Mouse (Mus musculus): ENCODE results near the gene Abcg4. TPM values are rescaled to one million over a fixed set of nuclear protein-coding genes. Genes with fewer than 3 reads are reported as not detected.
"Not testable (repeated sequence)": the region's sequence is repeated elsewhere in the genome, so short reads cannot be mapped to it uniquely, and the experiment has no call there.

The Abcg4 gene
- polyA plus RNA-seq, 1 experiment from 2014 or later: 17.9 TPM

GRCm38 (mm10) chr9:44332918-44333638 lies 44.7 kb upstream of the Abcg4 start:
- Histone ChIP-seq H3K4me3 (ENCODE audit: low read depth, low read length) (peak overlapping the region; percentile 59), H3K4me2 (ENCODE audit: low read depth, low read length) (peak overlapping the region; percentile 61), H3K9me3 (replicated peaks; ENCODE audit: control insufficient read depth, low read length) (no peaks in the 10 kb centered on the region), H3K9ac (ENCODE audit: low read depth, low read length) (peak overlapping the region; percentile 52), H3K27me3 (ENCODE audit: control insufficient read depth, insufficient read depth, low read depth, low read length) (no peaks in the 10 kb centered on the region), H3K36me3 (ENCODE audit: control insufficient read depth, insufficient read depth) (peaks cover 54% of the 10 kb centered on the region), H3K4me1 (ENCODE audit: control insufficient read depth, low read depth, low read length) (peaks cover 28% of the 10 kb centered on the region), H3K27ac (ENCODE audit: low read length) (peak overlapping the region; percentile 88)
- WGBS (ENCODE audit: insufficient replicate concordance): 93% methylated on average over 13 of the region's 13 CpGs
- ATAC-seq (ENCODE audit: low read depth): no peak

GRCm38 (mm10) chr9:44330736-44331135 lies 42.3 kb upstream of the Abcg4 start:
- no peaks in the 10 kb centered on the region for H3K27me3 ChIP-seq (ENCODE audit: control insufficient read depth, insufficient read depth, low read depth, low read length)
- ATAC-seq (ENCODE audit: low read depth): no peak
- H3K36me3 ChIP-seq (ENCODE audit: control insufficient read depth, insufficient read depth): peaks cover 35% of the 10 kb centered on the region
- no peak overlapping the region for H3K4me2 ChIP-seq (ENCODE audit: low read depth, low read length)
- WGBS (ENCODE audit: insufficient replicate concordance): 81% methylated on average over 6 of the region's 6 CpGs
- H3K9me3 ChIP-seq (replicated peaks; ENCODE audit: control insufficient read depth, low read length): no peaks in the 10 kb centered on the region
- H3K4me3 ChIP-seq (ENCODE audit: low read depth, low read length): no peak overlapping the region
- H3K27ac ChIP-seq (ENCODE audit: low read length): no peak overlapping the region
- no peak overlapping the region for H3K9ac ChIP-seq (ENCODE audit: low read depth, low read length)
- H3K4me1 ChIP-seq (ENCODE audit: control insufficient read depth, low read depth, low read length): peaks cover 28% of the 10 kb centered on the region

- H3K4me1 ChIP-seq (ENCODE audit: control insufficient read depth, low read depth, low read length): peaks cover 19% of the 10 kb centered on the region
- H3K27me3 ChIP-seq (ENCODE audit: control insufficient read depth, insufficient read depth, low read depth, low read length): no peaks in the 10 kb centered on the region
- H3K4me2 ChIP-seq (ENCODE audit: low read depth, low read length): peak overlapping the region; percentile 84
- H3K9me3 ChIP-seq (replicated peaks; ENCODE audit: control insufficient read depth, low read length): no peaks in the 10 kb centered on the region
- 0 out of 2 replicates have a peak overlapping the region, but pooled peaks have one; percentile 4 for H3K27ac ChIP-seq (ENCODE audit: low read length)
- peak overlapping the region; percentile 72 for H3K4me3 ChIP-seq (ENCODE audit: low read depth, low read length)
- WGBS (ENCODE audit: insufficient replicate concordance): 86% methylated on average over 5 of the region's 5 CpGs
- no peak for ATAC-seq (ENCODE audit: low read depth)
- peaks cover 21% of the 10 kb centered on the region for H3K36me3 ChIP-seq (ENCODE audit: control insufficient read depth, insufficient read depth)
- peak overlapping the region; percentile 86; the same call in 1 of the 2 replicates for H3K9ac ChIP-seq (ENCODE audit: low read depth, low read length)
These were observed 39.5 kb upstream of the Abcg4 start for GRCm38 (mm10) chr9:44327926-44328325.

GRCm38 (mm10) chr9:44327064-44327711 lies 38.8 kb upstream of the Abcg4 start:
- Histone ChIP-seq H3K27me3 (ENCODE audit: control insufficient read depth, insufficient read depth, low read depth, low read length) (no peaks in the 10 kb centered on the region), H3K9me3 (replicated peaks; ENCODE audit: control insufficient read depth, low read length) (no peaks in the 10 kb centered on the region), H3K36me3 (ENCODE audit: control insufficient read depth, insufficient read depth) (peaks cover 16% of the 10 kb centered on the region), H3K4me1 (ENCODE audit: control insufficient read depth, low read depth, low read length) (peaks cover 18% of the 10 kb centered on the region), H3K4me2 (ENCODE audit: low read depth, low read length) (peak overlapping the region; percentile 84), H3K27ac (ENCODE audit: low read length) (peak overlapping the region; percentile 73), H3K9ac (ENCODE audit: low read depth, low read length) (peak overlapping the region; percentile 86), H3K4me3 (ENCODE audit: low read depth, low read length) (peak overlapping the region; percentile 72)
- under 1% methylated on average over 22 of the region's 22 CpGs for WGBS (ENCODE audit: insufficient replicate concordance)
- peak; percentile 37 for ATAC-seq (ENCODE audit: low read depth)

GRCm38 (mm10) chr9:44326371-44327063 lies 38.1 kb upstream of the Abcg4 start:
- 0% methylated on average over 38 of the region's 38 CpGs for WGBS (ENCODE audit: insufficient replicate concordance)
- peak overlapping the region; percentile 72 for H3K4me3 ChIP-seq (ENCODE audit: low read depth, low read length)
- peak overlapping the region; percentile 73 for H3K27ac ChIP-seq (ENCODE audit: low read length)
- peak; percentile 85 for ATAC-seq (ENCODE audit: low read depth)
- H3K9me3 ChIP-seq (replicated peaks; ENCODE audit: control insufficient read depth, low read length): no peaks in the 10 kb centered on the region
- H3K4me1 ChIP-seq (ENCODE audit: control insufficient read depth, low read depth, low read length): peaks cover 18% of the 10 kb centered on the region
- H3K4me2 ChIP-seq (ENCODE audit: low read depth, low read length): peak overlapping the region; percentile 84
- peaks cover 10% of the 10 kb centered on the region; the same call in 1 of the 2 replicates for H3K36me3 ChIP-seq (ENCODE audit: control insufficient read depth, insufficient read depth)
- peak overlapping the region; percentile 86 for H3K9ac ChIP-seq (ENCODE audit: low read depth, low read length)
- H3K27me3 ChIP-seq (ENCODE audit: control insufficient read depth, insufficient read depth, low read depth, low read length): no peaks in the 10 kb centered on the region

GRCm38 (mm10) chr9:44325768-44326370 lies 37.5 kb upstream of the Abcg4 start, which contains the start of gene Dpagt1:
Dpagt1 (plus strand) TSS chr9:44326019.
- Histone ChIP-seq H3K9me3 (replicated peaks; ENCODE audit: control insufficient read depth, low read length) (no peaks in the 10 kb centered on the region), H3K27me3 (ENCODE audit: control insufficient read depth, insufficient read depth, low read depth, low read length) (no peaks in the 10 kb centered on the region), H3K9ac (ENCODE audit: low read depth, low read length) (peak within 1 kb of the TSS; percentile 86), H3K36me3 (ENCODE audit: control insufficient read depth, insufficient read depth) (peaks cover 9% of the 10 kb centered on the region; the same call in 1 of the 2 replicates), H3K4me2 (ENCODE audit: low read depth, low read length) (peak within 1 kb of the TSS; percentile 84), H3K27ac (ENCODE audit: low read length) (peak within 1 kb of the TSS; percentile 73), H3K4me1 (ENCODE audit: control insufficient read depth, low read depth, low read length) (peaks cover 21% of the 10 kb centered on the region), H3K4me3 (ENCODE audit: low read depth, low read length) (peak within 1 kb of the TSS; percentile 72)
- WGBS (ENCODE audit: insufficient replicate concordance): 2% methylated on average over 12 of the region's 12 CpGs
- ATAC-seq (ENCODE audit: low read depth): no peak

- 62% methylated on average over 7 of the region's 8 CpGs for WGBS (ENCODE audit: insufficient replicate concordance)
- not testable (repeated sequence) for ATAC-seq (ENCODE audit: low read depth); H3K27me3 ChIP-seq (ENCODE audit: control insufficient read depth, insufficient read depth, low read depth, low read length); H3K9ac ChIP-seq (ENCODE audit: low read depth, low read length); H3K36me3 ChIP-seq (ENCODE audit: control insufficient read depth, insufficient read depth); H3K9me3 ChIP-seq (replicated peaks; ENCODE audit: control insufficient read depth, low read length); H3K27ac ChIP-seq (ENCODE audit: low read length); H3K4me3 ChIP-seq (ENCODE audit: low read depth, low read length)
- Histone ChIP-seq H3K4me1 (ENCODE audit: control insufficient read depth, low read depth, low read length) (peaks cover 27% of the 10 kb centered on the region), H3K4me2 (ENCODE audit: low read depth, low read length) (peak overlapping the region; percentile 84; the same call in 1 of the 2 replicates)
These were observed 36.8 kb upstream of the Abcg4 start for GRCm38 (mm10) chr9:44325032-44325767.

- no peak for ATAC-seq (ENCODE audit: low read depth)
- no peak overlapping the region for H3K4me3 ChIP-seq (ENCODE audit: low read depth, low read length)
- no peak overlapping the region for H3K4me2 ChIP-seq (ENCODE audit: low read depth, low read length)
- H3K9ac ChIP-seq (ENCODE audit: low read depth, low read length): no peak overlapping the region
- H3K27me3 ChIP-seq (ENCODE audit: control insufficient read depth, insufficient read depth, low read depth, low read length): no peaks in the 10 kb centered on the region
- peaks cover 3% of the 10 kb centered on the region; the same call in 1 of the 2 replicates for H3K36me3 ChIP-seq (ENCODE audit: control insufficient read depth, insufficient read depth)
- 80% methylated on average over 6 of the region's 6 CpGs for WGBS (ENCODE audit: insufficient replicate concordance)
- H3K4me1 ChIP-seq (ENCODE audit: control insufficient read depth, low read depth, low read length): peaks cover 29% of the 10 kb centered on the region
- H3K9me3 ChIP-seq (replicated peaks; ENCODE audit: control insufficient read depth, low read length): no peaks in the 10 kb centered on the region
- H3K27ac ChIP-seq (ENCODE audit: low read length): no peak overlapping the region
These were observed 35.7 kb upstream of the Abcg4 start for GRCm38 (mm10) chr9:44324147-44324546.

Data from liver, embryonic 16.5 days (tissue).